Mouse (Mus musculus) kidney, postnatal 0 days (tissue): Measurements from ENCODE around the gene Ankrd13d. TPM values are rescaled to one million over a fixed set of nuclear protein-coding genes. Genes with fewer than 3 reads are reported as not detected.

Experiments used
- ATAC-seq: fragments of 200-750 bp; cut with Nextera tagmentation; replicated peaks from 2 replicates; pipeline ENCODE4 v1.8.0; 2017; ENCODE audit warnings: low read depth, moderate number of reproducible peaks, moderate TSS enrichment, moderate library complexity; ENCODE audit not compliant: low FRiP score
- DNase-seq: peaks from one replicate; pipeline ENCODE4 v3.0.0-alpha.2; 2016; ENCODE audit warnings: low spot score
- H3K27ac ChIP-seq: fragments of 300-500 bp; sonication (generic); 2 replicates; pipeline ENCODE4 v1.5.1; 2014; ENCODE audit warnings: mild to moderate bottlenecking
- H3K27me3 ChIP-seq: fragments of 300-500 bp; sonication (generic); 2 replicates; pipeline ENCODE4 v1.6.1; 2014; ENCODE audit warnings: low read length, mixed read lengths; ENCODE audit not compliant: insufficient read depth
- H3K36me3 ChIP-seq: fragments of 300-500 bp; sonication (generic); 2 replicates; pipeline ENCODE4 v1.6.1; 2014; ENCODE audit warnings: low read length, mixed read lengths; ENCODE audit not compliant: insufficient read depth
- H3K4me1 ChIP-seq: fragments of 300-500 bp; sonication (generic); replicated peaks from 2 replicates; pipeline ENCODE4 v1.6.1; 2014; ENCODE audit warnings: antibody characterized with exemption, low read length, mixed read lengths; ENCODE audit not compliant: insufficient read depth
- H3K4me2 ChIP-seq: fragments of 300-500 bp; sonication (generic); 2 replicates; pipeline ENCODE4 v1.6.1; 2014; ENCODE audit warnings: mild to moderate bottlenecking, low read length, moderate library complexity, mixed read lengths
- H3K4me3 ChIP-seq: fragments of 300-500 bp; sonication (generic); replicated peaks from 2 replicates; pipeline ENCODE4 v1.5.1; 2014; ENCODE audit warnings: low read depth, low read length
- H3K9ac ChIP-seq: fragments of 300-500 bp; sonication (generic); 2 replicates; pipeline ENCODE4 v1.6.1; 2014; ENCODE audit warnings: low read depth, low read length
- H3K9me3 ChIP-seq: fragments of 300-500 bp; sonication (generic); replicated peaks from 2 replicates; pipeline ENCODE4 v1.6.1; 2016; ENCODE audit warnings: low read length, inconsistent platforms, mixed read lengths
- CTCF ChIP-seq: IDR thresholded peaks from 2 replicates; pipeline ENCODE4 v1.5.1; 2016; ENCODE audit warnings: antibody characterized with exemption, low read depth, mild to moderate bottlenecking, moderate library complexity
- WGBS: fragments of 180-500 bp; shearing (Covaris S2); extraction: QIAGEN DNeasy Blood & Tissue Kit; methylation state at CpG from one replicate; pipeline ENCODE4 v1.1.7; 2014; 5-methylcytosine and 5-hydroxymethylcytosine counted together
- polyA plus RNA-seq: library from polyadenylated mRNA; unstranded; fragments of >200 nt; fragmentation: Nextera tagmentation; extraction: Ambion mirVana; gene quantifications from 2 replicates; pipeline ENCODE4 v1.2.1, GENCODE M21; 2015

Gene Ankrd13d
- polyA plus RNA-seq, 1 experiment from 2014 or later: 3.9 TPM

DNA sequence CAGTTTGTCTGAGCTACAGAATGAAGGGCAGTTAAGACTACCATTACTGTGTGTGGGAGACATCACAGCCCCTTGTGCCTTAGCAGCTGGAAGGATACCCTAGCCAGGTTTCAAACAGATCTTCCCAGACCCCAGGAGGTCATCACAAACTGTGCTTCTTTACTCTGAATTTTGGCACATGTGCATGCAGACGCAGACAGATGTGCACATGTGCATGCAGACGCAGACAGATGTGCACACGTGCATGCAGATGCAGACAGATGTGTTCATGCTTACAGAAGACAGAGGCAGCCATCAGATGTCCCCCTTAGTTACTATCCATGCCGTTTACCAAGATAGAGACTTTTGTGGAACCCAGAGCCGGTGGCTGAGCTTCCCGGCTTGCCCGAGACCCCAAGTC, 16.2 kb upstream of the Ankrd13d start:
- no peaks in the 10 kb centered on the region for H3K9me3 ChIP-seq
- no peak overlapping the region for H3K9ac ChIP-seq
- DNase-seq: no peak
- no peak for TF ChIP-seq CTCF
- no peak overlapping the region for H3K4me2 ChIP-seq
- H3K4me1 ChIP-seq: peaks cover 42% of the 10 kb centered on the region
- H3K4me3 ChIP-seq: no peak overlapping the region
- WGBS: 90% methylated on average over 7 of the region's 7 CpGs
- no peak for ATAC-seq
- no peaks in the 10 kb centered on the region for H3K27me3 ChIP-seq
- no peaks in the 10 kb centered on the region for H3K36me3 ChIP-seq
- no peak overlapping the region for H3K27ac ChIP-seq

DNA sequence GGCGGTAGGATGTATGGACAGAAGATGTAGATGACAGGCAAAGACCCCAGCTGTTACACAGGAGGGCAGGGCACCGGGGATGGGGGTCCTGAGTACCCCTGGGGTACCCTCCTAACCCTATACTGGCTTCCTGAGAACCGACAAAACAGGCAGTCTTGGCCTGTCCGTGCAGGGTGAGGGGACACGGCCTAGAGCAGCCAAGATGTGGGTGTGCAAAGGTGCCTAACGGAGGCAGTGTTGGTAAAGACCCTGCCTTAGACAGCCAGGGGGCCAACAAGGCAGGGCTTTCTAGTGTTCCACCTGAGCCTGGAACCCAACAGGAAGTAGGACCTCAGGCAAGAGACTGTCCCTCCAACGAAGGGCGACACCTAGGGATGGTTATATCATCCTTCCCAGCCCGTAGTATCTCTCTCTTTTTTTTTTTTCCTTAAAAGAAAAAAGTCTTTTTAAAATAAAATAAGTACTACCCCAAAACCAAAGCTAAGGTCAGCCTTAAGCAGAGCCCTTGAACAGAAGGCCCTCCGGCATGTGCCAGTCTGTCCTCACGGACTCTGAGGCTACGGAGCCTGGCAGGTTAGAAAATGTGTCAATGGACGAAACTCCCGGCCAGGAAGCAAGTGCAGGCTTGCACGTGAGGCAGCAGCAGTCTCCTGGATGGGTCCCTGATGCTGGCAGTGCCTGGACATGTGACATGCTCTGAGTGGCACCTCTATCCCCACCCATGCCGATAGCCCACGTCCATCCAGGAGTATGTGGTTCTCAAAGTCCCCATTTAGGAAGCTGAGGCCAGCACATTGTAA, 15.6 kb upstream of the Ankrd13d start:
- H3K9ac ChIP-seq: no peak overlapping the region
- 87% methylated on average over 17 of the region's 17 CpGs for WGBS
- ATAC-seq (no peak), DNase-seq (no peak)
- no peak overlapping the region for H3K27ac ChIP-seq
- no peak overlapping the region for H3K4me2 ChIP-seq
- TF ChIP-seq CTCF: no peak
- H3K4me3 ChIP-seq: no peak overlapping the region
- no peaks in the 10 kb centered on the region for H3K36me3 ChIP-seq
- H3K27me3 ChIP-seq: no peaks in the 10 kb centered on the region
- H3K9me3 ChIP-seq: no peaks in the 10 kb centered on the region
- peaks cover 36% of the 10 kb centered on the region for H3K4me1 ChIP-seq

DNA sequence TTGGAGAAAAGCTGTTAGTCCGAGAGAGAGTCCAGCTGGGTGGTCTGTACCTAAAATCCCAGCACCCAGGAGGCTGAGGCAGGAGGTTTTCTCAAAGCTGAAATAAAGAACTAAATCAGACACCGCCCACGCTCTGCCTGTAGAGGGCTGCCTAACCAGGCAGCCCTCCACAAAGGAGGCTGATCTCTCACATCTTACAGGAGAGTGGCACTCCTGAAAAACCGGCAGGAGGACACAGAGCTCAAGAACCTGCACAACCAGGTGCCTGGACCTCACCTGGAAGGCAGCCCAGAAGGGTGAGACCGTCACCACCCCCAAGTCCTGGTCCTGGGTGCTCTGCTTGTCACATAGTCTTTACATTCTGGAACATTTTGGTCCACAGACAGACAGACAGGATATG, 14.9 kb upstream of the Ankrd13d start:
- Histone ChIP-seq H3K9me3 (no peaks in the 10 kb centered on the region), H3K4me2 (no peak overlapping the region), H3K36me3 (peaks cover 3% of the 10 kb centered on the region; the same call in 1 of the 2 replicates), H3K27ac (no peak overlapping the region), H3K27me3 (no peaks in the 10 kb centered on the region), H3K4me1 (peaks cover 29% of the 10 kb centered on the region), H3K4me3 (no peak overlapping the region), H3K9ac (no peak overlapping the region)
- 83% methylated on average over 5 of the region's 5 CpGs for WGBS
- no peak for DNase-seq
- TF ChIP-seq CTCF: peak; percentile 13; the same call in 1 of the 2 replicates
- no peak for ATAC-seq

DNA sequence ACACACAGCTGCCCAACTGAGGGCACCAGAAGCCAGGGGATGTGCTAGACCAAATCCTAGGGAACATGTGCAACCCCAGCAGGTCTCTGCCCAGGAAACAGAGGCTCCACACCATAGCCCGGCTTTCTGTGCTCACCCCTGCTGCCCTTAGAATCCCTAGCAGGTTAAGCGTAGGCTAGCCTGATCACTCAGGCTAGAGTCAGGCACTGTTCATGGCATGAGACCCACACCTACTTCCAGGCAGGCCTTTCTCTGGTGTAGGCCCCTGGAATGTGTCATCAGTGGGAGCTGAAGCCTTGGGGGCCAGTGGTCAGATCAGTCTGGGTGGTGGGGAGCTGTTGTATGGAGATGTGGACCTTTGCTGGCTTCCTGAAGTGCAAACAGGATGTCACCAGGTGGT, 13.7 kb upstream of the Ankrd13d start:
- Histone ChIP-seq H3K27me3 (no peaks in the 10 kb centered on the region), H3K9me3 (no peaks in the 10 kb centered on the region), H3K9ac (no peak overlapping the region), H3K4me3 (no peak overlapping the region), H3K4me2 (no peak overlapping the region), H3K4me1 (peaks cover 17% of the 10 kb centered on the region), H3K36me3 (peaks cover 15% of the 10 kb centered on the region), H3K27ac (no peak overlapping the region)
- no peak for DNase-seq
- no peak for TF ChIP-seq CTCF
- WGBS: 79% methylated on average over 2 of the region's 2 CpGs
- ATAC-seq: no peak

DNA sequence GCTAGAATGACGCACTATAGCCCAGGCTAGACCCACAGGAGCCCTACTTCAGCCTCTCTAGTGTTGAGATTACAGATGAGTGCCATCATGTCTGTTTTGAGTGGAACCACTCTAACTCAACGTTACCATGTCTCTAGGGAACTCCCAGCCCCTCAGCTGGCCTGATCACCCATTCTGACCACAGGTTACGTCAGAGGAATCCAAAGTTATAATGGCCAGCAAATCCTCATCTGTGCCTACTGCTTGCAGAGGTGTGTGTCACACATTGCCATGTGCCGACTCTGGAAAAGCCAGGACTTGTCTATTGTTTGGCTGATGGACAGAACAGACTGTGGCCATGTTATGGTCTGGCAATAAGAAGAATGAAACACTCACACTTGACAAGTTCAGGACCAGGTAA, 12.5 kb upstream of the Ankrd13d start:
- Histone ChIP-seq H3K27me3 (no peaks in the 10 kb centered on the region), H3K4me2 (no peak overlapping the region), H3K9ac (no peak overlapping the region), H3K4me1 (peaks cover 4% of the 10 kb centered on the region; the same call in 1 of the 2 replicates), H3K27ac (no peak overlapping the region), H3K36me3 (peaks cover 27% of the 10 kb centered on the region), H3K4me3 (no peak overlapping the region), H3K9me3 (no peaks in the 10 kb centered on the region)
- ATAC-seq: no peak
- no peak for DNase-seq
- TF ChIP-seq CTCF: no peak
- WGBS: 87% methylated on average over 4 of the region's 4 CpGs

DNA sequence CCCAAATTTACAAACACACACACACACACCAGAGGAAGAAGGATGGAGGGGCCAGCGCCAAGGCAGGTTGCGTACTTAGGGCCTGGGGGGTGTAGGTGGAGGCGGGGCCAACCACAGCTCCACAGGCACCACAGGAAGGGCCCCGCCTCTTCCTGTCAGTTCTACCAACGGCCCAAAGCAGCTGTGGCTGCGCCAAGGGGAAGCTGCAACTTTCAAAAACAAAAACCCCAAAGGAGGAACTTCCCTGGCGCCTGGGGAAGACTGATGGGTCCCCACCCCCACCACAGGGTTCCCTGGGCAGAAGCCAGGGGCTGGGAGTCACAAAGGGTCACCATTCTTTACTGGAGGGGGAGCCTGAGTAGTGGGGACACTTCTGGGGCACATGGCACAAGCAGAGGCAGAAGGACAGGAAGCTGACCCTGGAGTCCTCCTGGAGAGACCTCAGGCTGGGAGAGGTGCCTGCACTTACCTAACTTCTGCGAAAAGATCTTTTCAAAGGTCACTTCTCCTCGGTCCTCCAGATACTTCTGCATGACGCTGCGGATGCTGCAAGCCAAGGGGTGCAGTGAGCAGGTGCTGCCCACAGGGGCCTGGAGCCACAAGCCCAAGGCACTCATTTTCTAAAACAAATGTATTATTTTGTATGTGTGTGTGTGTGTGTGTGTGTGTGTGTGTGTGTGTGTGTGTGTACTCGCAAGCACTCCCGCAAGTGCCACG, 11.6 kb upstream of the Ankrd13d start:
- H3K36me3 ChIP-seq: peaks cover 36% of the 10 kb centered on the region
- no peaks in the 10 kb centered on the region for H3K9me3 ChIP-seq
- no peak overlapping the region for H3K4me2 ChIP-seq
- DNase-seq: peak; percentile 63
- H3K4me1 ChIP-seq: no peaks in the 10 kb centered on the region
- TF ChIP-seq CTCF: no peak
- H3K27me3 ChIP-seq: no peaks in the 10 kb centered on the region
- peak overlapping the region; percentile 52; the same call in 1 of the 2 replicates for H3K27ac ChIP-seq
- ATAC-seq: no peak
- no peak overlapping the region for H3K4me3 ChIP-seq
- H3K9ac ChIP-seq: no peak overlapping the region
- WGBS: 72% methylated on average over 14 of the region's 14 CpGs
